Mouse (Mus musculus): ENCODE results near the gene Bptf. TPM values are rescaled to one million over a fixed set of nuclear protein-coding genes. Genes with fewer than 3 reads are reported as not detected.
A peak's percentile ranks its signal among the peaks of the same experiment; 100 is the strongest.
"Not testable (repeated sequence)": the region's sequence is repeated elsewhere in the genome, so short reads cannot be mapped to it uniquely, and the experiment has no call there.

Bptf gene
- polyA plus RNA-seq, 1 experiment from 2014 or later, result 16.1 TPM

GRCm38 (mm10) chr11:107096973-107097372 is 35.0 kb downstream of the Bptf start:
- no peak for ATAC-seq (replicated peaks; ENCODE audit: insufficient number of reproducible peaks, insufficient read depth, low FRiP score, low read depth)
- H3K27ac ChIP-seq, result no peak overlapping the region
- no peak overlapping the region for H3K9ac ChIP-seq
- no peak overlapping the region for H3K4me3 ChIP-seq
- 89% methylated on average over 5 of the region's 5 CpGs for WGBS
- no peaks in the 10 kb centered on the region for H3K27me3 ChIP-seq
- H3K4me2 ChIP-seq, result no peak overlapping the region
- H3K9me3 ChIP-seq (replicated peaks), result no peaks in the 10 kb centered on the region
- H3K4me1 ChIP-seq (replicated peaks), result peaks cover 13% of the 10 kb centered on the region
- peaks cover 31% of the 10 kb centered on the region; the same call in 1 of the 2 replicates for H3K36me3 ChIP-seq

- 81% methylated on average over 7 of the region's 7 CpGs for WGBS
- Histone ChIP-seq H3K4me1 (replicated peaks) (no peaks in the 10 kb centered on the region), H3K27me3 (no peaks in the 10 kb centered on the region), H3K4me3 (no peak overlapping the region), H3K9me3 (replicated peaks) (no peaks in the 10 kb centered on the region), H3K4me2 (no peak overlapping the region), H3K9ac (no peak overlapping the region), H3K27ac (no peak overlapping the region), H3K36me3 (peaks cover 31% of the 10 kb centered on the region; the same call in 1 of the 2 replicates)
- ATAC-seq (replicated peaks; ENCODE audit: insufficient number of reproducible peaks, insufficient read depth, low FRiP score, low read depth), result no peak
Observed at GRCm38 (mm10) chr11:107093871-107094270, 38.1 kb downstream of the Bptf start.

GRCm38 (mm10) chr11:107092637-107093036 is 39.3 kb downstream of the Bptf start:
- no peak overlapping the region for H3K27ac ChIP-seq
- ATAC-seq (replicated peaks; ENCODE audit: insufficient number of reproducible peaks, insufficient read depth, low FRiP score, low read depth), result no peak
- H3K4me1 ChIP-seq (replicated peaks), result no peaks in the 10 kb centered on the region
- no peaks in the 10 kb centered on the region for H3K9me3 ChIP-seq (replicated peaks)
- H3K4me3 ChIP-seq, result no peak overlapping the region
- peaks cover 22% of the 10 kb centered on the region; the same call in 1 of the 2 replicates for H3K36me3 ChIP-seq
- H3K4me2 ChIP-seq, result no peak overlapping the region
- H3K27me3 ChIP-seq, result no peaks in the 10 kb centered on the region
- no peak overlapping the region for H3K9ac ChIP-seq
- 70% methylated on average over 7 of the region's 7 CpGs for WGBS

- Histone ChIP-seq H3K27me3 (no peaks in the 10 kb centered on the region), H3K27ac (no peak overlapping the region), H3K4me3 (no peak overlapping the region), H3K36me3 (peaks cover 20% of the 10 kb centered on the region), H3K4me2 (no peak overlapping the region), H3K9ac (no peak overlapping the region), H3K4me1 (replicated peaks) (peaks cover 18% of the 10 kb centered on the region), H3K9me3 (replicated peaks) (no peaks in the 10 kb centered on the region)
- ATAC-seq (replicated peaks; ENCODE audit: insufficient number of reproducible peaks, insufficient read depth, low FRiP score, low read depth), result no peak
- 40% methylated on average over 5 of the region's 5 CpGs for WGBS
Observed at GRCm38 (mm10) chr11:107085866-107086265, 46.1 kb downstream of the Bptf start.

- ATAC-seq (replicated peaks; ENCODE audit: insufficient number of reproducible peaks, insufficient read depth, low FRiP score, low read depth), result 0 out of 2 replicates have a peak, but pooled peaks have one; percentile 39
- Histone ChIP-seq H3K9me3 (replicated peaks) (no peaks in the 10 kb centered on the region), H3K27me3 (no peaks in the 10 kb centered on the region), H3K27ac (no peak overlapping the region), H3K9ac (no peak overlapping the region), H3K4me3 (no peak overlapping the region), H3K36me3 (peaks cover 37% of the 10 kb centered on the region), H3K4me1 (replicated peaks) (peaks cover 18% of the 10 kb centered on the region), H3K4me2 (no peak overlapping the region)
- 34% methylated on average over 5 of the region's 5 CpGs for WGBS
Observed at GRCm38 (mm10) chr11:107083480-107083879, 48.4 kb downstream of the Bptf start.

- Histone ChIP-seq H3K9ac (no peak overlapping the region), H3K9me3 (replicated peaks) (no peaks in the 10 kb centered on the region), H3K4me1 (replicated peaks) (peaks cover 10% of the 10 kb centered on the region; the same call in 1 of the 2 replicates), H3K27me3 (no peaks in the 10 kb centered on the region), H3K36me3 (peaks cover 64% of the 10 kb centered on the region), H3K4me3 (no peak overlapping the region), H3K27ac (no peak overlapping the region), H3K4me2 (no peak overlapping the region)
- ATAC-seq (replicated peaks; ENCODE audit: insufficient number of reproducible peaks, insufficient read depth, low FRiP score, low read depth), result no peak
- 85% methylated on average over 11 of the region's 11 CpGs for WGBS
Observed at GRCm38 (mm10) chr11:107065216-107065785, 66.6 kb downstream of the Bptf start.

- Histone ChIP-seq H3K36me3 (peaks cover 69% of the 10 kb centered on the region), H3K4me2 (no peak overlapping the region), H3K27ac (no peak overlapping the region), H3K4me1 (replicated peaks) (peaks cover 10% of the 10 kb centered on the region; the same call in 1 of the 2 replicates), H3K27me3 (no peaks in the 10 kb centered on the region), H3K9ac (no peak overlapping the region), H3K9me3 (replicated peaks) (no peaks in the 10 kb centered on the region), H3K4me3 (no peak overlapping the region)
- WGBS, result 88% methylated on average over 1 of the region's 1 CpGs
- ATAC-seq (replicated peaks; ENCODE audit: insufficient number of reproducible peaks, insufficient read depth, low FRiP score, low read depth), result no peak
Observed at GRCm38 (mm10) chr11:107064590-107064989, 67.3 kb downstream of the Bptf start.

GRCm38 (mm10) chr11:107063067-107063466 is 68.9 kb downstream of the Bptf start:
- no peaks in the 10 kb centered on the region for H3K9me3 ChIP-seq (replicated peaks)
- H3K27ac ChIP-seq, result peak overlapping the region; percentile 53
- no peak overlapping the region for H3K9ac ChIP-seq
- WGBS, result 74% methylated on average over 3 of the region's 3 CpGs
- H3K27me3 ChIP-seq, result no peaks in the 10 kb centered on the region
- H3K4me1 ChIP-seq (replicated peaks), result peaks cover 10% of the 10 kb centered on the region; the same call in 1 of the 2 replicates
- H3K4me2 ChIP-seq, result no peak overlapping the region
- H3K4me3 ChIP-seq, result no peak overlapping the region
- peaks cover 81% of the 10 kb centered on the region for H3K36me3 ChIP-seq
- ATAC-seq (replicated peaks; ENCODE audit: insufficient number of reproducible peaks, insufficient read depth, low FRiP score, low read depth), result no peak; the same call in 1 of the 2 replicates

- no peak overlapping the region for H3K4me2 ChIP-seq
- no peak overlapping the region for H3K4me3 ChIP-seq
- peaks cover 10% of the 10 kb centered on the region; the same call in 1 of the 2 replicates for H3K4me1 ChIP-seq (replicated peaks)
- H3K9ac ChIP-seq, result no peak overlapping the region
- H3K36me3 ChIP-seq, result peaks cover 79% of the 10 kb centered on the region
- no peak for ATAC-seq (replicated peaks; ENCODE audit: insufficient number of reproducible peaks, insufficient read depth, low FRiP score, low read depth)
- H3K27ac ChIP-seq, result no peak overlapping the region
- WGBS, result 82% methylated on average over 1 of the region's 1 CpGs
- H3K9me3 ChIP-seq (replicated peaks), result no peaks in the 10 kb centered on the region
- no peaks in the 10 kb centered on the region for H3K27me3 ChIP-seq
Observed at GRCm38 (mm10) chr11:107060941-107061340, 71.0 kb downstream of the Bptf start.

- not testable (repeated sequence) for H3K4me1 ChIP-seq (replicated peaks); H3K4me3 ChIP-seq; ATAC-seq (replicated peaks; ENCODE audit: insufficient number of reproducible peaks, insufficient read depth, low FRiP score, low read depth); H3K9ac ChIP-seq; H3K27me3 ChIP-seq; H3K4me2 ChIP-seq; H3K9me3 ChIP-seq (replicated peaks); H3K27ac ChIP-seq
- WGBS, result 89% methylated on average over 3 of the region's 3 CpGs
- peaks cover 79% of the 10 kb centered on the region for H3K36me3 ChIP-seq
Observed at GRCm38 (mm10) chr11:107059634-107060033, 72.3 kb downstream of the Bptf start.

GRCm38 (mm10) chr11:107057391-107057790 is 74.5 kb downstream of the Bptf start:
- no peaks in the 10 kb centered on the region for H3K9me3 ChIP-seq (replicated peaks)
- no peaks in the 10 kb centered on the region for H3K27me3 ChIP-seq
- H3K4me2 ChIP-seq, result no peak overlapping the region
- H3K4me3 ChIP-seq, result no peak overlapping the region
- 91% methylated on average over 6 of the region's 6 CpGs for WGBS
- no peak overlapping the region for H3K9ac ChIP-seq
- peaks cover 92% of the 10 kb centered on the region for H3K36me3 ChIP-seq
- peaks cover under 1% of the 10 kb centered on the region; the same call in 1 of the 2 replicates for H3K4me1 ChIP-seq (replicated peaks)
- H3K27ac ChIP-seq, result no peak overlapping the region
- no peak for ATAC-seq (replicated peaks; ENCODE audit: insufficient number of reproducible peaks, insufficient read depth, low FRiP score, low read depth)

GRCm38 (mm10) chr11:107054870-107055269 is 77.1 kb downstream of the Bptf start:
- no peak overlapping the region for H3K4me2 ChIP-seq
- H3K4me1 ChIP-seq (replicated peaks), result no peaks in the 10 kb centered on the region
- H3K4me3 ChIP-seq, result no peak overlapping the region
- H3K9ac ChIP-seq, result no peak overlapping the region
- WGBS, result 88% methylated on average over 6 of the region's 6 CpGs
- H3K9me3 ChIP-seq (replicated peaks), result no peaks in the 10 kb centered on the region
- no peak for ATAC-seq (replicated peaks; ENCODE audit: insufficient number of reproducible peaks, insufficient read depth, low FRiP score, low read depth)
- no peaks in the 10 kb centered on the region for H3K27me3 ChIP-seq
- no peak overlapping the region for H3K27ac ChIP-seq
- peaks cover 80% of the 10 kb centered on the region for H3K36me3 ChIP-seq
